Mouse (Mus musculus): ENCODE results near the gene Cln5. TPM values are rescaled to one million over a fixed set of nuclear protein-coding genes. Genes with fewer than 3 reads are reported as not detected.

Gene Cln5
- polyA plus RNA-seq, 1 experiment from 2014 or later = 33.2 TPM

DNA sequence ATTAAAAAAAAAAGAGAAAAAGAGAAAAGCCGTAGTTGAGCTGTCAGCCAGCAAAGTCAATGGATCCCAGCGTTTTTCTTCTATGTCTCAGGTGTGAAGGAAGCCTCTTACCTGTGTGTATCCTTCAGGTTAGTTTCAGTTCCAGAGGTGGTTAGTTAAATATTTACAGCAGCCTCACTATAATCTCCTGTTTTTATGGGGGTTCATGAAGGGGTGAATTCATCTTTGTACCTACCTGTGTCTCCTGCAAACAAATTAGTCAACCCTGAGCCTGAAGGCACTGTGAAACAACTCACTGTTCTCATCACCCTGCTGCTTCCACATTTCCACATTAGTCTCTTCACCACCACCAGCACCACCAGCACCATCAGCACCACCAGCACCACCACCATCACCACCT lies 36.3 kb downstream of the Cln5 start:
- CTCF ChIA-PET = no interaction called here
- no peaks in the 10 kb centered on the region for H3K27me3 ChIP-seq
- DNase-seq (ENCODE audit: low read depth, low spot score) = no peak
- no peak for ATAC-seq
- in situ Hi-C loops (cut with MboI; ENCODE audit: low pct_unique_long_range_greater_than_20kb) = no loop called here
- POLR2A ChIA-PET = no interaction called here
- no peak for TF ChIP-seq CTCF (IDR thresholded peaks at IDR 0.05)

DNA sequence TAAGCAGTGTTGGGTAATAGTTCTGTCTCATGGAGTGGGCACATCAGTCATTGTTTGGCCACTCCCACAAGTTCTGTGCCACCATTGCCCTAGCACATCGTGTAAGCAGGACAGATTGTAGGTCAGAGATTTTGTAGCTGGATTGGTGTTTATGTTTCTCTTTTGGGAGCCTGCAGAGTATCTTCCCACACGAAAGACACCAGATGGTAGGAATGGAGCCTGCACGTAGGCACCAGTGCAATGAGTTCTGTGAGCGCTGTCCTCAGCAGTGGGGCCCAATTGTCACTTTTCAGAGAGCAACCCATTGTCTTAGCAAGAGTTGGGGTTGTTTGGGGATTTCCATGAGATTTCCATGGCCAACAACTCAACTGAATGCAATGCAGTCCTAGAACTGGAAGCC lies 40.0 kb downstream of the Cln5 start:
- POLR2A ChIA-PET = no interaction called here
- CTCF ChIA-PET = no interaction called here
- DNase-seq (ENCODE audit: low read depth, low spot score) (no peak), ATAC-seq (no peak)
- no peak for TF ChIP-seq CTCF (IDR thresholded peaks at IDR 0.05)
- in situ Hi-C loops (cut with MboI; ENCODE audit: low pct_unique_long_range_greater_than_20kb) = no loop called here
- H3K27me3 ChIP-seq = no peaks in the 10 kb centered on the region

DNA sequence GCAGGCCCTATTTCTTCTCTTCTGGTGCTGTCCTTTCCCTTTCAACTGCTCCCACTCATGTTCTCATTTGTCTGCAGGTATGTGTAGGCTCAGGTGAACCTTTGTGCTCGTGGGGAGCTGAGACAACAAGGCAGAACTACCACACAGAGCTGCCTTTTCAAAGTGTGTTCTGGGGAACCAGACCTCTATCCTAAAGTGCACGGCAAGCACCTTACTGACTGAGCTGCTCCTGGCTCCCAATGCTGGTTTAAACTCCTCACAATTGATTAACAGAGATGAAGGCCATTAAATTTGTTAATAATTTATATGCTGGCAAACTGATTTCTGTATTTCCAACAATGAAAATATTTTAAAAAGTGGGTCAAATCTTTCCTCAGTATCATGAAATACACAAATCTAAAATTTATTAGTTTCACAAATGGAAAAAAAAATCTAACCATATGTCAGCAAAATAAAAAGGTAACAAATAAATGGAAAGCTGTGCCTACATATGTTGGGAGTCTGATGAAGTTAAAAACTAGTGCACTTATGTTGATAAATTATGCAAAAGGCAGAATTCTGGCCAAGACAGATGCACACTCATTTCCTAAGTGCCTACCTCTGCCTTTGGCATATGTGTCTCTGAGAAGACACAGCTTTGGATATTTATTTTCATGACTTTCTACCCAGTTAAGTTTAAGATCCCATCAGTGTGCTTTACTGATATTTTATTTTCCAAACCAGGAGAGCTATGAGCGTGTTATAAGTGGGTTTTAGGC lies 42.8 kb downstream of the Cln5 start:
- no peaks in the 10 kb centered on the region for H3K27me3 ChIP-seq
- ChIA-PET POLR2A (no interaction called here), CTCF (interaction anchor here (1.4 kb wide), 1 partner anchor 10 kb away, joined by 3 read pairs; no protein-coding TSS in a partner anchor)
- DNase-seq (ENCODE audit: low read depth, low spot score) = no peak
- in situ Hi-C loops (cut with MboI; ENCODE audit: low pct_unique_long_range_greater_than_20kb) = no loop called here
- TF ChIP-seq CTCF (IDR thresholded peaks at IDR 0.05) = no peak
- ATAC-seq = no peak

DNA sequence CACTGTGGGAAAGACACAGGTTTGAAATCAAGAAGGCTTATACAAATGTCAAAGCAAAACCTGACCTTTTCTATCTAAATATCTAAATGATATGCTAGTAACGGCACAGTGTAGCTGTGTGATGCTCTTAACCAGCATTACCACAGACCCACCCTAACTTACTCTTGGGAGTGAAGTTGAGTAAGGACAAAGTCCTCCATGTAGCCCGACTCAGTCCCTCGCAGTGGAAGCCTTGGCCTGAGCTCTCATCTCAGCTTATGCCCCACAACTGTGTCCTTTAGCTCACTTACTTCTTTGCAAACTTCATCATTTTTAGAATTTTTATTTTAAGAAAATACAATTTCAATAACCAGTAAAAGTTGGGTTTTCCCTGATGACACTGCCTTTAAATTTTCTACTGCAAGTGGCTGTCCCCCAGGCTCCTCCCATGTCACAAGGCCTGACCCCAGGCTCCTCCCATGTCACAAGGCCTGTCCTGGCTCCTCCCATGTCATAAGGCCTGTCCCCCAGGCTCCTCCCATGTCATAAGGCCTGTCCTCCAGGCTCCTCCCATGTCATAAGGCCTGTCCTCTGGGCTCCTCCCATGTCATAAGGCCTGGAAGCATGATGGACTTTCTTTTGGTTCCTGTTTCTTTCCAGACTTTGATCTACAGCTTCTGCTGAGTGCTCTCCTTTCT lies 45.1 kb downstream of the Cln5 start:
- ATAC-seq (no peak), DNase-seq (ENCODE audit: low read depth, low spot score) (no peak)
- TF ChIP-seq CTCF (IDR thresholded peaks at IDR 0.05) = no peak
- CTCF ChIA-PET = no interaction called here
- in situ Hi-C loops (cut with MboI; ENCODE audit: low pct_unique_long_range_greater_than_20kb) = no loop called here
- POLR2A ChIA-PET = no interaction called here
- H3K27me3 ChIP-seq = no peaks in the 10 kb centered on the region

DNA sequence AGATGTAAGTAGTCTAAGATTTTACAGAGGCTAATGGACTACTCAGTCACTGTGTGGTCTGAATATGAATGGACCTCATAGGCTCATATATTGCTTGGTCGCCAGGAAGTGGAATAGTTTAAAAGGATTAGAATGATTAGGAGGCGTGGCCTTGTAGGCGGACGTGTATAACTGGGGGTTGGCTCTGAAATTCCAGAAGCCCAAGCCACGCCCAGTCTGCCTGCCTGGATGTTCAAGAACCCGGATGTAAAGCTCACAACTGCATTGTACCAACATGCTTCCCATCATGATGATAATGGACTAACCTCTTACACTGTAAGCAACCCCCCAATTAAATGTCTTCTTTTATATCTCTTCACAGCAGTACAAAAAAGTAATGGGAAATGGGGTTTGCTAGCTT lies 55.7 kb downstream of the Cln5 start:
- H3K27me3 ChIP-seq = no peaks in the 10 kb centered on the region
- in situ Hi-C loops (cut with MboI; ENCODE audit: low pct_unique_long_range_greater_than_20kb) = no loop called here
- no peak for ATAC-seq
- TF ChIP-seq CTCF (IDR thresholded peaks at IDR 0.05) = no peak
- no peak for DNase-seq (ENCODE audit: low read depth, low spot score)
- ChIA-PET CTCF (no interaction called here), POLR2A (interaction anchor here (0.7 kb wide), 1 partner anchor 31 kb away, joined by 4 read pairs; no protein-coding TSS in a partner anchor)

Other genes with a start within 250 kb of the Cln5 start
- gene Kctd12, start 87.6 kb upstream of the Cln5 start, polyA plus RNA-seq (2021) = 13.8 TPM
- 0.06 TPM for gene Acod1, start 23.2 kb upstream of the Cln5 start, polyA plus RNA-seq (2021)
- gene Fbxl3, start 29.4 kb downstream of the Cln5 start, polyA plus RNA-seq (2021) = 59.6 TPM